Mouse (Mus musculus) cortical plate, adult 2 months (tissue): ENCODE measurements at regions not wholly inside any gene's neighbourhood (a gene's known extent, or its start where the extent isn't known, plus 50 kb on each side); places are given as distances from the start of the nearest gene placed in this dataset.

Experiments used
- CTCF ChIP-seq: fragments of 200-500 bp; IDR thresholded peaks from 2 replicates; pipeline ENCODE4 v1.5.1; 2011; ENCODE audit warnings: mild to moderate bottlenecking, control low read depth, low read length; ENCODE audit not compliant: insufficient read depth; ENCODE audit errors: extremely low read depth
- POLR2A ChIP-seq: fragments of 200-500 bp; IDR thresholded peaks from 2 replicates; pipeline ENCODE4 v1.6.1; 2011; ENCODE audit warnings: mild to moderate bottlenecking, low read length, control low read depth; ENCODE audit not compliant: insufficient read depth; ENCODE audit errors: extremely low read depth

DNA sequence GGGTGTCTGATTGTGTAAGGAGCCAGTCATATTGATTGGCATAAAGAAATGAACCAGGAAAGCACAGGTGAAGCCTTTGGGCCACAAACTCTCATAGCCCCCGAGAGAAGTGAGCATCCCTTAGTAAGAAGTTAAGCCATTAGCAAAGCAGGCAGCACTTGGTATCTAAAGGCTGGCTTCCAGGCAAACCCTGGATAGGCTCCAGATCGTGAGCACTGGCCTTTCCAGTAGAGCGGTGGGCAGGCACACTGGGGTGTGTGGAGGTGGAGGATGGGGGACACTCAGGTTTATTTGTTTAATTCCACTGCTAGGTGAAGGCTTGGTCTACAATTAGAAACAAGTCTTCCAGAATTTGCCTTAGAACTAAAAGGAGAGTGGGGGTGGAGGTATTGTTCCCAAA is 371.9 kb downstream of the Matn1 start:
- TF ChIP-seq CTCF = no peak
- no peak for TF ChIP-seq POLR2A
